In the genomic region with DNA sequence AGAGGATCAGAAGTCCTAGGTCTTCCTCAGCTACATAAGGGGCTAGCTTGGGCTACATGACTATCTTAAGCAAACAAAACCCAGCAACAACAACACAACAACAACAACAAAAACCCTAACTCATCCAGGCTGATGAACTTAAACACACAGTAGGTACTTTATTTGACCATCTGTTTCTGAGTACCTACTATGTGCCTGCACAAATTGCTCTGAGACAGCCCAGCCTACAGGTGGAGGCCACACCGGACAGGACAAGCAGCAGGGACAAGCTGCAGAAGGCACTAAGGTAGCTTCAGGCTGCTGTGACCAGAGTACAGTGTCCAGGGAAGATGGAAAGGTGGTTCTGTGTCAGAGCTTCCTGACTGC, we compare ENCODE assay signal across 29 mouse cellular contexts. TPM values are rescaled to one million over a fixed set of nuclear protein-coding genes. Genes with fewer than 3 reads are reported as not detected.
A peak's percentile ranks its signal among the peaks of the same experiment; 100 is the strongest.
DNase-seq lines count a peak whose midpoint lies in the region; ATAC-seq and TF ChIP-seq lines count a peak whose summit lies in the region.
"Had no signal": no experiment of that assay in that cellular context is flagged by ENCODE, and none has a peak within 500 bp of the region (broad histone marks: within the 10 kb centered on the region; RNA-seq: fewer than 3 reads in every experiment).

No protein-coding gene starts in this region.

- no peak overlapping the region for H3K4me3 ChIP-seq in layer of hippocampus, adult 2 months
- no peak overlapping the region for H3K4me3 ChIP-seq in CH12.LX (replicated peaks in 1 of 3; ENCODE audit: low read depth in 2 of 3, low read length in 2 of 3, poor library complexity in 1 of 3)
- no peak overlapping the region for H3K4me3 ChIP-seq in bone marrow macrophage, adult 2 months (ENCODE audit: insufficient read depth, low read length)
- H3K4me3 ChIP-seq: embryonic facial prominence, embryonic 13.5 days; erythroblast, embryonic 14.5 days; forebrain, embryonic 10.5 days; forebrain, embryonic 13.5 days; heart, embryonic 12.5 days; heart, embryonic 15.5 days; hindbrain, embryonic 10.5 days; hindbrain, embryonic 13.5 days; intestine, embryonic 15.5 days had no signal

- 0 out of 2 replicates have a peak overlapping the region, but pooled peaks have one; percentile 10 for H3K27ac ChIP-seq in layer of hippocampus, adult 2 months
- H3K27ac ChIP-seq in CH12.LX (ENCODE audit: insufficient read depth, low read depth): no peak overlapping the region
- H3K27ac ChIP-seq in bone marrow macrophage, adult 2 months (ENCODE audit: insufficient read depth, low read depth, low read length): peak overlapping the region; percentile 91
- H3K27ac ChIP-seq: embryonic facial prominence, embryonic 13.5 days; forebrain, embryonic 10.5 days; forebrain, embryonic 13.5 days; heart, embryonic 15.5 days; hindbrain, embryonic 10.5 days; hindbrain, embryonic 13.5 days; intestine, embryonic 15.5 days had no signal

- dilution Hi-C loops in CH12.LX (cut with MboI; ENCODE audit: extremely low pct_ligation_motif_present, extremely low pct_unique_long_range_greater_than_20kb, low sequenced_read_pairs): no loop called here

- H3K36me3 ChIP-seq in CH12.LX (replicated peaks in 1 of 2; ENCODE audit: control insufficient read depth in 1 of 2, insufficient read depth in 1 of 2, low read length in 1 of 2): peaks cover 15 to 17% of the 10 kb centered on the region in 2 experiments

- H3K4me2 ChIP-seq in CH12.LX (ENCODE audit: insufficient read depth, low read depth, poor library complexity, severe bottlenecking): no peak overlapping the region
- H3K4me2 ChIP-seq: embryonic facial prominence, embryonic 13.5 days; forebrain, embryonic 13.5 days; heart, embryonic 12.5 days; heart, embryonic 15.5 days; hindbrain, embryonic 13.5 days; intestine, embryonic 15.5 days had no signal

- no peak overlapping the region for H3K9ac ChIP-seq in CH12.LX (ENCODE audit: insufficient read depth, low read depth)
- H3K9ac ChIP-seq: embryonic facial prominence, embryonic 13.5 days; forebrain, embryonic 13.5 days; heart, embryonic 12.5 days; heart, embryonic 15.5 days; hindbrain, embryonic 13.5 days; intestine, embryonic 15.5 days had no signal

- H3K79me2 ChIP-seq in CH12.LX (replicated peaks; ENCODE audit: control insufficient read depth, extremely low read depth, insufficient read depth, poor library complexity, severe bottlenecking): no peaks in the 10 kb centered on the region; the same call in 1 of the 2 replicates

- no peak for TF ChIP-seq RAD21 in CH12.LX (IDR thresholded peaks at IDR 0.05; ENCODE audit: low read depth, low read length)

- in situ Hi-C loops in CH12.LX (cut with MboI; ENCODE audit: low pct_ligation_motif_present, low pct_unique_long_range_greater_than_20kb, low sequenced_read_pairs): no loop called here

- peaks cover 18 to 65% of the 10 kb centered on the region in 2 experiments for H3K4me1 ChIP-seq in CH12.LX (ENCODE audit: control insufficient read depth in 1 of 2, insufficient read depth in 2 of 2)
- H3K4me1 ChIP-seq in bone marrow macrophage, adult 2 months (ENCODE audit: control insufficient read depth, insufficient read depth, low read length): peaks cover 62% of the 10 kb centered on the region
- H3K4me1 ChIP-seq: forebrain, embryonic 13.5 days; hindbrain, embryonic 13.5 days had no signal

- H3K9me3 ChIP-seq in CH12.LX (replicated peaks; ENCODE audit: low read length): no peaks in the 10 kb centered on the region
- H3K9me3 ChIP-seq: embryonic facial prominence, embryonic 13.5 days; forebrain, embryonic 10.5 days; forebrain, embryonic 13.5 days; heart, embryonic 12.5 days; heart, embryonic 15.5 days; hindbrain, embryonic 10.5 days; hindbrain, embryonic 13.5 days; intestine, embryonic 15.5 days had no signal

- no peak for TF ChIP-seq POLR2A in CH12.LX (IDR thresholded peaks at IDR 0.05; ENCODE audit: low read depth, low read length)
- no peak for TF ChIP-seq POLR2A in bone marrow macrophage, adult 2 months (IDR thresholded peaks at IDR 0.05; ENCODE audit: borderline replicate concordance, low read depth, low read length)

- no peak for TF ChIP-seq CTCF in layer of hippocampus, adult 2 months (conservative IDR thresholded peaks at IDR 0.05)
- TF ChIP-seq CTCF in CH12.LX (conservative IDR thresholded peaks at IDR 0.05 in 1 of 2, IDR thresholded peaks at IDR 0.05 in 1 of 2; ENCODE audit: low read depth in 2 of 2, low read length in 2 of 2): no peak
- TF ChIP-seq CTCF in bone marrow macrophage, adult 2 months (IDR thresholded peaks at IDR 0.05; ENCODE audit: low read depth, low read length): no peak

- no peak for DNase-seq in layer of hippocampus, adult 2 months (ENCODE audit: low spot score in 2 of 2)
- DNase-seq in layer of hippocampus, postnatal 10 days (ENCODE audit: low spot score in 2 of 2): no peak
- DNase-seq in CH12.LX (ENCODE audit: extremely low read depth): no peak
- no peak for DNase-seq in kidney, adult 9 months
- DNase-seq: adrenal gland, adult 8-10 months; adrenal gland, postnatal 25 days; B cell, adult 2 months; cerebellum, adult 11 months; cerebellum, adult 2 months; cerebellum, adult 9-11 months; cerebellum, postnatal 25 days; gastrocnemius, postnatal 25 days; heart, adult 18-20 months; heart, postnatal 10 days; heart, postnatal 36 days had no signal

- ATAC-seq in erythroid progenitor cell, adult 5-6 weeks (replicated peaks; ENCODE audit: low FRiP score, poor library complexity, severe bottlenecking): no peak
- ATAC-seq: activated CD4-positive, CD25-positive, alpha-beta regulatory T cell, adult 4 months; forebrain, embryonic 13.5 days; forebrain, embryonic 16.5 days; hindbrain, embryonic 16.5 days; intestine, embryonic 15.5 days had no signal

- H3K27me3 ChIP-seq in CH12.LX (replicated peaks): no peaks in the 10 kb centered on the region
- H3K27me3 ChIP-seq: embryonic facial prominence, embryonic 13.5 days; heart, embryonic 12.5 days; heart, embryonic 15.5 days; intestine, embryonic 15.5 days had no signal

- TF ChIP-seq EP300 in CH12.LX (IDR thresholded peaks at IDR 0.05; ENCODE audit: low read length): no peak

TF ChIP-seq in CH12.LX, 34 proteins besides CTCF, POLR2A, EP300 and RAD21:
- TF ChIP-seq JUND (conservative IDR thresholded peaks at IDR 0.05; ENCODE audit: low read depth, low read length): no peak
- no peak for TF ChIP-seq JUN (IDR thresholded peaks at IDR 0.05; ENCODE audit: insufficient read depth, low read depth, low read length)
- peak; percentile 97 for TF ChIP-seq ZKSCAN1 (IDR thresholded peaks at IDR 0.05; ENCODE audit: borderline replicate concordance, low read depth, low read length)
- TF ChIP-seq CHD1 (IDR thresholded peaks at IDR 0.05; ENCODE audit: low read depth, low read length): no peak
- no peak for TF ChIP-seq ZNF384 (IDR thresholded peaks at IDR 0.05; ENCODE audit: low read depth, low read length)
- TF ChIP-seq MYC (IDR thresholded peaks at IDR 0.05; ENCODE audit: low read depth, low read length): no peak

RNA-seq across cellular contexts. Expression of a gene that starts 17.9 kb away (rescaled TPM):
- total RNA-seq in layer of hippocampus, adult 2 months (2021): 100 to 1,000 TPM; 356 to 380 TPM
- 100 to 1,000 TPM; 362 to 374 TPM for total RNA-seq in layer of hippocampus, postnatal 10 days (2021)
- total RNA-seq in CH12.LX (2012; rRNA removed): 10.7 and 14.8 TPM in 2 replicates
- total RNA-seq in CH12.LX (2014; rRNA removed): 6.0 and 9.7 TPM in 2 replicates
- polyA plus RNA-seq in CH12.LX (2012; ENCODE audit: insufficient read length, low read depth): 7.0 and 11.3 TPM in 2 replicates
- 95.0 and 111 TPM in 2 replicates for polyA plus RNA-seq in bone marrow macrophage, adult 2 months (2012; ENCODE audit: insufficient read depth, insufficient read length, missing spikeins)
- total RNA-seq in erythroid progenitor cell, adult 5-6 weeks (2015; ENCODE audit: low replicate concordance): 19.1 and 20.1 TPM in 2 replicates
- total RNA-seq in erythroid progenitor cell, adult 5-6 weeks (2017; ENCODE audit: low replicate concordance): 3.6 and 16.7 TPM in 2 replicates

RNA-seq across cellular contexts. Expression of a gene that starts 18.4 kb away (rescaled TPM):
- total RNA-seq in layer of hippocampus, adult 2 months (2021): 100 to 1,000 TPM; 558 to 583 TPM
- 100 to 1,000 TPM; 535 to 605 TPM for total RNA-seq in layer of hippocampus, postnatal 10 days (2021)
- total RNA-seq in CH12.LX (2012; rRNA removed): 3,351 and 3,819 TPM in 2 replicates
- 2,106 and 2,198 TPM in 2 replicates for total RNA-seq in CH12.LX (2014; rRNA removed)
- 2,552 and 2,592 TPM in 2 replicates for polyA plus RNA-seq in CH12.LX (2012; ENCODE audit: insufficient read length, low read depth)
- 928 and 957 TPM in 2 replicates for polyA plus RNA-seq in bone marrow macrophage, adult 2 months (2012; ENCODE audit: insufficient read depth, insufficient read length, missing spikeins)
- 600 and 647 TPM in 2 replicates for total RNA-seq in erythroid progenitor cell, adult 5-6 weeks (2015; ENCODE audit: low replicate concordance)
- total RNA-seq in erythroid progenitor cell, adult 5-6 weeks (2017; ENCODE audit: low replicate concordance): 701 and 821 TPM in 2 replicates

RNA-seq across cellular contexts. Expression of a gene that starts 58.5 kb away (rescaled TPM):
- 10 to 100 TPM; 27.4 to 29.3 TPM for total RNA-seq in layer of hippocampus, adult 2 months (2021)
- total RNA-seq in layer of hippocampus, postnatal 10 days (2021): 10 to 100 TPM; 51.3 to 51.6 TPM
- not detected in 2 replicates for total RNA-seq in CH12.LX (2012; rRNA removed)
- total RNA-seq in CH12.LX (2014; rRNA removed): not detected in 2 replicates
- polyA plus RNA-seq in CH12.LX (2012; ENCODE audit: insufficient read length, low read depth): not detected in 2 replicates
- 47.3 and 52.2 TPM in 2 replicates for polyA plus RNA-seq in bone marrow macrophage, adult 2 months (2012; ENCODE audit: insufficient read depth, insufficient read length, missing spikeins)
- 1.3 TPM in 1 of 2 replicates, not detected in the other for total RNA-seq in erythroid progenitor cell, adult 5-6 weeks (2015; ENCODE audit: low replicate concordance)
- total RNA-seq in erythroid progenitor cell, adult 5-6 weeks (2017; ENCODE audit: low replicate concordance): 1.6 TPM in 1 of 2 replicates, not detected in the other

RNA-seq across cellular contexts. Expression of a gene that starts 59.7 kb away (rescaled TPM):
- total RNA-seq in layer of hippocampus, adult 2 months (2021): 10 to 100 TPM; 28.2 to 30.2 TPM
- total RNA-seq in layer of hippocampus, postnatal 10 days (2021): 10 to 100 TPM; 28.2 to 35.0 TPM
- total RNA-seq in CH12.LX (2012; rRNA removed) (15.1 and 17.7 TPM in 2 replicates), CH12.LX (2014; rRNA removed) (10.4 and 12.0 TPM in 2 replicates)
- 11.4 and 11.6 TPM in 2 replicates for polyA plus RNA-seq in CH12.LX (2012; ENCODE audit: insufficient read length, low read depth)
- polyA plus RNA-seq in bone marrow macrophage, adult 2 months (2012; ENCODE audit: insufficient read depth, insufficient read length, missing spikeins): 18.3 and 19.2 TPM in 2 replicates
- total RNA-seq in erythroid progenitor cell, adult 5-6 weeks (2015; ENCODE audit: low replicate concordance): 8.6 and 9.2 TPM in 2 replicates
- total RNA-seq in erythroid progenitor cell, adult 5-6 weeks (2017; ENCODE audit: low replicate concordance): 22.5 and 26.3 TPM in 2 replicates

Comparison
In these comparisons a context has a peak if more than half of its experiments do, and no peak if none do; other contexts are left out.
1. RNA of a gene that starts 17.9 kb away (total RNA-seq): 356 to 380 TPM in layer of hippocampus, adult 2 months and 362 to 374 TPM in layer of hippocampus, postnatal 10 days; 3.6 to 20.1 TPM in erythroid progenitor cell, adult 5-6 weeks and 6.0 to 14.8 TPM in CH12.LX; every median in the first group is over 10 times any median in the second.
2. RNA of a gene that starts 58.5 kb away (total RNA-seq): 51.3 to 51.6 TPM in layer of hippocampus, postnatal 10 days and 27.4 to 29.3 TPM in layer of hippocampus, adult 2 months; 1.3 to 1.6 TPM in erythroid progenitor cell, adult 5-6 weeks and not detected in CH12.LX; every median in the first group is over 10 times any median in the second.